Mouse (Mus musculus): ENCODE data around the gene Adk. TPM values are rescaled to one million over a fixed set of nuclear protein-coding genes. Genes with fewer than 3 reads are reported as not detected.
A peak's percentile ranks its signal among the peaks of the same experiment; 100 is the strongest.
"Not testable (repeated sequence)": the region's sequence is repeated elsewhere in the genome, so short reads cannot be mapped to it uniquely, and the experiment has no call there.

The Adk gene
- polyA plus RNA-seq, 1 experiment from 2014 or later = 135 TPM

- Histone ChIP-seq H3K36me3 (no peaks in the 10 kb centered on the region), H3K27ac (peak overlapping the region; percentile 89), H3K9ac (no peak overlapping the region), H3K9me3 (no peaks in the 10 kb centered on the region), H3K4me2 (replicated peaks) (peak overlapping the region; percentile 19), H3K4me1 (peaks cover 33% of the 10 kb centered on the region), H3K27me3 (no peaks in the 10 kb centered on the region), H3K4me3 (no peak overlapping the region)
- 15% methylated on average over 7 of the region's 7 CpGs for WGBS
- no peak for ATAC-seq (ENCODE audit: insufficient number of reproducible peaks, insufficient read depth, low FRiP score, low TSS enrichment)
Observed at GRCm38 (mm10) chr14:21086827-21087351, 34.5 kb downstream of the Adk start.

- Histone ChIP-seq H3K36me3 (no peaks in the 10 kb centered on the region), H3K4me2 (replicated peaks) (peak overlapping the region; percentile 19), H3K27me3 (no peaks in the 10 kb centered on the region), H3K9me3 (no peaks in the 10 kb centered on the region), H3K27ac (peak overlapping the region; percentile 89), H3K9ac (no peak overlapping the region), H3K4me3 (no peak overlapping the region), H3K4me1 (peaks cover 33% of the 10 kb centered on the region)
- WGBS = 32% methylated on average over 4 of the region's 4 CpGs
- ATAC-seq (ENCODE audit: insufficient number of reproducible peaks, insufficient read depth, low FRiP score, low TSS enrichment) = no peak
Observed at GRCm38 (mm10) chr14:21087390-21088060, 35.2 kb downstream of the Adk start.

- Histone ChIP-seq H3K27ac (peak overlapping the region; percentile 30; the same call in 1 of the 2 replicates), H3K4me1 (peaks cover 33% of the 10 kb centered on the region), H3K4me2 (replicated peaks) (no peak overlapping the region), H3K27me3 (no peaks in the 10 kb centered on the region), H3K36me3 (0 out of 2 replicates have a peak, but pooled peaks cover 4% of the 10 kb centered on the region), H3K4me3 (no peak overlapping the region), H3K9me3 (no peaks in the 10 kb centered on the region), H3K9ac (peak overlapping the region; percentile 12; the same call in 1 of the 2 replicates)
- ATAC-seq (ENCODE audit: insufficient number of reproducible peaks, insufficient read depth, low FRiP score, low TSS enrichment) = no peak
- 38% methylated on average over 3 of the region's 3 CpGs for WGBS
Observed at GRCm38 (mm10) chr14:21088731-21089130, 36.4 kb downstream of the Adk start.

- no peak for ATAC-seq (ENCODE audit: insufficient number of reproducible peaks, insufficient read depth, low FRiP score, low TSS enrichment)
- WGBS = 82% methylated on average over 3 of the region's 3 CpGs
- Histone ChIP-seq H3K4me2 (replicated peaks) (no peak overlapping the region), H3K27me3 (no peaks in the 10 kb centered on the region), H3K9ac (no peak overlapping the region), H3K4me1 (peaks cover 33% of the 10 kb centered on the region), H3K9me3 (no peaks in the 10 kb centered on the region), H3K27ac (no peak overlapping the region), H3K4me3 (no peak overlapping the region), H3K36me3 (0 out of 2 replicates have a peak, but pooled peaks cover 4% of the 10 kb centered on the region)
Observed at GRCm38 (mm10) chr14:21090400-21090799, 38.0 kb downstream of the Adk start.

- H3K9ac ChIP-seq = no peak overlapping the region
- no peak for ATAC-seq (ENCODE audit: insufficient number of reproducible peaks, insufficient read depth, low FRiP score, low TSS enrichment)
- no peak overlapping the region for H3K4me3 ChIP-seq
- H3K9me3 ChIP-seq = no peaks in the 10 kb centered on the region
- no peak overlapping the region for H3K27ac ChIP-seq
- H3K27me3 ChIP-seq = no peaks in the 10 kb centered on the region
- peaks cover 29% of the 10 kb centered on the region for H3K4me1 ChIP-seq
- 0 out of 2 replicates have a peak, but pooled peaks cover 4% of the 10 kb centered on the region for H3K36me3 ChIP-seq
- WGBS = 95% methylated on average over 3 of the region's 3 CpGs
- no peak overlapping the region for H3K4me2 ChIP-seq (replicated peaks)
Observed at GRCm38 (mm10) chr14:21090930-21091486, 38.6 kb downstream of the Adk start.

GRCm38 (mm10) chr14:21094161-21094560 is 41.8 kb downstream of the Adk start:
- H3K36me3 ChIP-seq; H3K4me2 ChIP-seq (replicated peaks); H3K9me3 ChIP-seq; H3K4me3 ChIP-seq; H3K27me3 ChIP-seq; H3K27ac ChIP-seq; H3K4me1 ChIP-seq; ATAC-seq (ENCODE audit: insufficient number of reproducible peaks, insufficient read depth, low FRiP score, low TSS enrichment); H3K9ac ChIP-seq: not testable (repeated sequence)

- H3K9me3 ChIP-seq = no peaks in the 10 kb centered on the region
- H3K36me3 ChIP-seq = 0 out of 2 replicates have a peak, but pooled peaks cover 4% of the 10 kb centered on the region
- no peak overlapping the region for H3K9ac ChIP-seq
- no peak overlapping the region for H3K4me3 ChIP-seq
- no peak overlapping the region for H3K4me2 ChIP-seq (replicated peaks)
- peaks cover 7% of the 10 kb centered on the region; the same call in 1 of the 2 replicates for H3K4me1 ChIP-seq
- H3K27ac ChIP-seq = no peak overlapping the region
- H3K27me3 ChIP-seq = no peaks in the 10 kb centered on the region
- no peak for ATAC-seq (ENCODE audit: insufficient number of reproducible peaks, insufficient read depth, low FRiP score, low TSS enrichment)
Observed at GRCm38 (mm10) chr14:21096279-21096678, 43.9 kb downstream of the Adk start.

GRCm38 (mm10) chr14:21096689-21097088 is 44.3 kb downstream of the Adk start:
- 64% methylated on average over 4 of the region's 4 CpGs for WGBS

GRCm38 (mm10) chr14:21099371-21099770 is 47.0 kb downstream of the Adk start:
- Histone ChIP-seq H3K36me3 (no peaks in the 10 kb centered on the region), H3K4me3 (no peak overlapping the region), H3K27me3 (no peaks in the 10 kb centered on the region), H3K9me3 (no peaks in the 10 kb centered on the region), H3K4me2 (replicated peaks) (no peak overlapping the region), H3K9ac (no peak overlapping the region), H3K4me1 (peaks cover 7% of the 10 kb centered on the region; the same call in 1 of the 2 replicates), H3K27ac (no peak overlapping the region)
- no peak for ATAC-seq (ENCODE audit: insufficient number of reproducible peaks, insufficient read depth, low FRiP score, low TSS enrichment)
- WGBS = 37% methylated on average over 7 of the region's 7 CpGs

More at GRCm38 (mm10) chr14:21096689-21097088, 44.3 kb downstream of the Adk start:
- H3K9ac ChIP-seq = no peak overlapping the region
- H3K27ac ChIP-seq = no peak overlapping the region
- H3K4me3 ChIP-seq = no peak overlapping the region
- H3K4me1 ChIP-seq = peaks cover 7% of the 10 kb centered on the region; the same call in 1 of the 2 replicates
- no peaks in the 10 kb centered on the region for H3K27me3 ChIP-seq
- 0 out of 2 replicates have a peak, but pooled peaks cover 4% of the 10 kb centered on the region for H3K36me3 ChIP-seq
- H3K9me3 ChIP-seq = no peaks in the 10 kb centered on the region
- no peak overlapping the region for H3K4me2 ChIP-seq (replicated peaks)
- ATAC-seq (ENCODE audit: insufficient number of reproducible peaks, insufficient read depth, low FRiP score, low TSS enrichment) = no peak

GRCm38 (mm10) chr14:21100876-21101275 is 48.5 kb downstream of the Adk start:
- no peaks in the 10 kb centered on the region for H3K36me3 ChIP-seq
- no peaks in the 10 kb centered on the region for H3K27me3 ChIP-seq
- peaks cover 7% of the 10 kb centered on the region; the same call in 1 of the 2 replicates for H3K4me1 ChIP-seq
- no peak overlapping the region for H3K4me2 ChIP-seq (replicated peaks)
- ATAC-seq (ENCODE audit: insufficient number of reproducible peaks, insufficient read depth, low FRiP score, low TSS enrichment) = no peak
- 81% methylated on average over 2 of the region's 2 CpGs for WGBS
- H3K4me3 ChIP-seq = no peak overlapping the region
- no peak overlapping the region for H3K27ac ChIP-seq
- H3K9ac ChIP-seq = no peak overlapping the region
- H3K9me3 ChIP-seq = no peaks in the 10 kb centered on the region

- Histone ChIP-seq H3K27me3 (no peaks in the 10 kb centered on the region), H3K36me3 (no peaks in the 10 kb centered on the region), H3K9ac (no peak overlapping the region), H3K4me2 (replicated peaks) (no peak overlapping the region), H3K9me3 (no peaks in the 10 kb centered on the region), H3K27ac (no peak overlapping the region), H3K4me3 (no peak overlapping the region), H3K4me1 (peaks cover 7% of the 10 kb centered on the region; the same call in 1 of the 2 replicates)
- ATAC-seq (ENCODE audit: insufficient number of reproducible peaks, insufficient read depth, low FRiP score, low TSS enrichment) = no peak
- WGBS = 71% methylated on average over 7 of the region's 7 CpGs
Observed at GRCm38 (mm10) chr14:21101562-21101961, 49.2 kb downstream of the Adk start.

- Histone ChIP-seq H3K9ac (no peak overlapping the region), H3K4me3 (no peak overlapping the region), H3K36me3 (no peaks in the 10 kb centered on the region), H3K9me3 (no peaks in the 10 kb centered on the region), H3K27ac (no peak overlapping the region), H3K4me1 (peaks cover 7% of the 10 kb centered on the region; the same call in 1 of the 2 replicates), H3K27me3 (no peaks in the 10 kb centered on the region), H3K4me2 (replicated peaks) (no peak overlapping the region)
- ATAC-seq (ENCODE audit: insufficient number of reproducible peaks, insufficient read depth, low FRiP score, low TSS enrichment) = no peak
- 88% methylated on average over 4 of the region's 4 CpGs for WGBS
Observed at GRCm38 (mm10) chr14:21102666-21103203, 50.4 kb downstream of the Adk start.
